Mouse (Mus musculus) spleen, adult 18-20 months (tissue): ENCODE results near the gene Hspa4.

ENCODE experiments used
- DNase-seq, 2 experiments: peaks; one replicate each; pipeline ENCODE4 v3.0.0; 2022; ENCODE audit warnings: mixed read lengths in 2 of 2

Hspa4 gene

DNA sequence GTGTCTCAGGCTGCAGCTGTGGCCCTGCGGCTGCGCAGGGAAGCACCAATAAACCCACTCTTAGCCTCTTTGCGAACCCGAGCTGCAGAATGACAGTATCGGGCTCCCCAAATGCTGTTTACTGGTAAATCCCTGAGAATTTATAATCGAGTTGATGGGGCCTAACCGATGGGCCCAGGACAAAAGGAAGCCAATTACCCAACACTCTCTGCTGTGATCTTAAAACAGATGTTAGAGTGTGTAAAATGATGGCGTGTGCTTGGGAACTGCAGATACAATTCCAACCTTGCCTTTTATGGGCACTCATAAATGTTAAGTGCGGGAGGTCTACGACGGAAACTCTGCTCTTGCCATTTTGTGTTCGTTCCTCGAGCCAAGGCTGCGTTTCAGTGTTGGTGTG is 49.5 kb downstream of the Hspa4 start:
- DNase-seq = no peak

DNA sequence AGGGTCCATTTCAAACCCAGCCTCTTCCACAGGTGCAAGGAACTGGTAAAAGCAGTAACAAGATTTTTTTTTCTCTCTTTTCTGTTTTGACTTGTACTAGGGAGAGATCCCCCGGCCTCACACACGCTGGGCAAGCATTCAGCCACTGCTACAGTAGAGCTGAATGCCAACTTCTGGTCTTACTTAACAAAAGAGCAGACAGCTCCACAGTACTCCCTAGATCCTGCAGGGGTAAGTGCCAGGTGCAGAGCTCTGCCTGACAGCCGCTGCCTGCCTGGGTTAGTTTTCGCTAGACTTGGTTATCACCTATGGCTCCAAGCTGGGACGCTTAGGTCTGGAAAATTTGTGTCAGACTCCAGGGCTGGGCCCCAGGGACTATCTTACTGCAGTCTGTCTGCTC is 50.6 kb downstream of the Hspa4 start:
- DNase-seq = no peak

DNA sequence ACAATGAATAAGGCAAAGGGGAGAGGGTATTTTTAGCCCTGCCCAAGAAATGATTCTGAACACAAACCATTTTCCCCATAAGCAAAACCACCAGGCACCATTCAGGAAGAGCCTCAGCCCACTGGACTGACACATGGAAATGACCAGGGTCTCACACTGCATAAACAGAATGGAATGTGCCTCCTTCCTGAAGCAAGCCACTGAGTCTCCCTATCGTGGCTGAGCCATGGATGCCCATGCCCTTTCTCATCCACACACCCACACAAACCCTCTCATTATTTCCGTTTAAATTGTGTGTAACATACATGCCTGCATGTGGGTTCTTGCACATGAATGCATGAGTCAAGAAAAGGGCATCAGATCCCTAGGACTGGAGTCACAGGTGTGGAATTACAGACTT is 54.7 kb downstream of the Hspa4 start:
- no peak for DNase-seq

DNA sequence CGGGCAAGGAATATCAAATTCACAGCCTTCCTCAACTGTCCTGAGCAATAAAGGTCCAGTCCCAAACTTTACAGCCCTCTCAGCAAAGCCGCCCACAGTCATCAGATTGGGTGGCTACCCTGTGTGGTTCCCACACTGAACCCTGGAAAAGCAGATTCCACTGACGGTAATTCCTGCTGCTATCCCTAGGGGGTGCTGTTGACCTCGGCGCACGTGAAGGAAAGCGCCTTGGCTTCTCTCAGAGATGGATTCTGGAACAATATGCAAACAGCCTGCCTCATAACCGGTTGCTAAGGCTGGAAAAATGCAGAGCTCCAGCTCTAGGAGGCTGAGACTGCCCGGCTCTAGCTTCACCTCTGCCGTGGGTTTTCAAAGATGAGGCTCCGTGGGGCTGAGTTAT is 57.1 kb downstream of the Hspa4 start:
- peak in 1 of 2 experiments; percentile 9 for DNase-seq

DNA sequence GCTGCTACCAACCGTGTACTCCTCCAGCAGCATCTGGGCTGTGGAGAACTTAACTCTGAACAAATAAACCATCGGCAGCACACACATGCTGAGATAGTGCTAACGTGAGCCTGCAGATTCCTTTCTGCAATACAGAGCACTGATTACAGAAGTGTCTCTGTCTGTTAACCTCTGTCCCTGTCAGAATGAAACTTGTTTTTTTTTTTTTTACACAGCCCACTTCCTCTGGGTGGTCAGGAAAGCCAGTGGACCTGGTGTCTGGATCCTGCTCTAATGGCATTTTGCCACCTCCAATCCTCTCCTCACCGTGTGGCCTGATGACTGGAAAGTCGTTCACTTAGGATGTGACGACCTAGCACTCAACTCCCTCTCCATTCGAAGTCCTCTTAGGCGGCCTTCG is 66.7 kb downstream of the Hspa4 start:
- no peak for DNase-seq

DNA sequence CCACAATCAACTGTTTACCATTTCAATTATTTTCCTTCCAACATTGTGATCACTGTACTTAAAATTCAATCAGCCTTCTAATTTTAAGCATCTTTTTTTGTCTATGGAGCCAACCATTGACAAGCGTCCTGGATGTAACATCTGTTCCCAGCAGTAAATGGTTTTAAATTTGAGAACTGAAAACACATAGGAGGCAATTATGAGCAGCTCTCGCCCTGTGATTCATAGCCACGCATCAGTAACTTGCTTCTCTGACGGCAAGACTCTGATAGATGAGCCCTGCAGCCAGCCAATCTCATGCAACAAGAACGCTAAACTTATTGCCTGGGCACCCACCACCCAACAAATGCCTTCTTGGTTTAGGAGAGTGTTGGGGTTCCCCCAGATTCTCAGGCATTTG is 68.4 kb downstream of the Hspa4 start:
- DNase-seq = no peak

DNA sequence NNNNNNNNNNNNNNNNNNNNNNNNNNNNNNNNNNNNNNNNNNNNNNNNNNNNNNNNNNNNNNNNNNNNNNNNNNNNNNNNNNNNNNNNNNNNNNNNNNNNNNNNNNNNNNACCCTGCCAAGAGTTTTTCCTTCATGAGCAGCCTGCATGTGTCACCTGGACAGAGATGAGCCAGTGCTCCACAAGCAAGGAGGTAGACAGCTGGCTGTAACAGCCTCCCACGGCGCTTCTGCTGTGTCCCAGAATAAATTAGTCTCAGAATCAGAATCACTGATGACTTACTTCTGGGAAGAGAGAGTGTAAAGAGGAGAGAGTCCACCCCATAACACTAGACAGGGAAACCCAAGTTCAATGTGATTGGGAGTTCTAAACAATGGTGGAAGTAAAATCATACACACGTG is 71.2 kb downstream of the Hspa4 start:
- no peak for DNase-seq

DNA sequence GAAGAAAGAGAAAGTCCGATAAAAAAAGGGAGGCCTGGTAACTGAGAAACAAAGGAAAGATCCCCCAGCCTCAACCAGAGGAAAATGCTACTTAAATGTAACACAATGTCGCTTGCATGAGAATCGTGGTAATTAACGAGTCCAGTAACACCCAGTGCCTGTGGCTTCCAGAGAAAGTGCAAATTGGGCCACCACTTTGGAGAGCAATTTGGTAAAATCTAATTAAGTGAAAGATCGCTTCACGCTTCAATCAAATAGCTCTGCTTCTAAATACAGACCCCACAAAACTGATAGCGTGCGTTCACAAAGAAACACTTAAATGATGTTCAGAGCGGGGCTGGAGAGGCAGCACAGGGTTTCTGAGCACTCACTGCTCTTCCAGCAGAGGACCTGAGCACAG is 89.4 kb downstream of the Hspa4 start:
- no peak for DNase-seq
